Mouse (Mus musculus) T-helper 17 cell (primary cell): ENCODE results near the gene Dapk1.

Experiments used
- in situ Hi-C, 2 experiments: fragments of 300-600 bp; cut with MboI, MseI; formaldehyde crosslinking; loops; 1 replicate in 1 of 2; 2 replicates in 1 of 2; pipeline ENCODE4 v1.15.1; 2025; ENCODE audit warnings: high pct_unique_total_duplicates in 2 of 2

Gene Dapk1

DNA sequence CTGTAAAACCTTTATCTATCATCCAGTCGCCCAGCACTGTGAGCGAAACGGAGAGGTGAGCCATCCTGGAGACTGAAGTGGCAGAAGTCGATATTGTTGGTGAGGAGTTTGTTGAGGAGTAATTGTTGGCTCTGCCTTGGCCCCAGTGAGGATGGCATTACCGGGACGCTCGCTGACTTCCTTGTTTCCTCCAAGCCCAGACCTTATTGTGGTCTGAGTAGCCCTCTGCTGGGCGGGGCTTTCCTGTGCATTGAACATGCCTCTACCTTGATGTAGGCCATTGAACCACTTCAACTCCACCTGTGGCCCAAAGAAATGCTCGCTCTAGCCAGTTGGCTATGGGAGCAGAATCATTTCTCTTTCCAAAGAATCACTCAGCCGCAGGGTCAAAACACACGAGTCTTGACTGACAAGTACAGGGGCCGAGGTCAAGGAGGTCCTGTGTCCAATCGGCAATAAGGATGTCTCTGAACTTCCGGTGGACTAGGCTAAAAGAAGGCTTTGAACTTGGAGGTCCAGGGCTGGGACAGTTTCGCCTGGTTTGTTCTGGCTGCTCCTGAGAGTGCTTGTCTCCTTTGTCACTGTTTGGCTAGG lies 13.4 kb downstream of the Dapk1 start:
- in situ Hi-C loops = no loop called here

GRCm38 (mm10) chr13:60616036-60616435 lies 14.3 kb downstream of the Dapk1 start:
- in situ Hi-C loops = no loop called here

GRCm38 (mm10) chr13:60618287-60618686 lies 16.5 kb downstream of the Dapk1 start:
- in situ Hi-C loops = no loop called here

GRCm38 (mm10) chr13:60619723-60620122 lies 18.0 kb downstream of the Dapk1 start:
- in situ Hi-C loops = no loop called here

- in situ Hi-C loops = no loop called here
Measured at GRCm38 (mm10) chr13:60621411-60621965, 19.7 kb downstream of the Dapk1 start.

GRCm38 (mm10) chr13:60625581-60625980 lies 23.8 kb downstream of the Dapk1 start:
- in situ Hi-C loops = loop anchor here in 1 of 2 experiments (25.0 kb wide), 1 partner anchor 312 kb away; the partner anchor contains the start of genes Ctla2a, Gm49391, Gm49393 and Tpbpa

DNA sequence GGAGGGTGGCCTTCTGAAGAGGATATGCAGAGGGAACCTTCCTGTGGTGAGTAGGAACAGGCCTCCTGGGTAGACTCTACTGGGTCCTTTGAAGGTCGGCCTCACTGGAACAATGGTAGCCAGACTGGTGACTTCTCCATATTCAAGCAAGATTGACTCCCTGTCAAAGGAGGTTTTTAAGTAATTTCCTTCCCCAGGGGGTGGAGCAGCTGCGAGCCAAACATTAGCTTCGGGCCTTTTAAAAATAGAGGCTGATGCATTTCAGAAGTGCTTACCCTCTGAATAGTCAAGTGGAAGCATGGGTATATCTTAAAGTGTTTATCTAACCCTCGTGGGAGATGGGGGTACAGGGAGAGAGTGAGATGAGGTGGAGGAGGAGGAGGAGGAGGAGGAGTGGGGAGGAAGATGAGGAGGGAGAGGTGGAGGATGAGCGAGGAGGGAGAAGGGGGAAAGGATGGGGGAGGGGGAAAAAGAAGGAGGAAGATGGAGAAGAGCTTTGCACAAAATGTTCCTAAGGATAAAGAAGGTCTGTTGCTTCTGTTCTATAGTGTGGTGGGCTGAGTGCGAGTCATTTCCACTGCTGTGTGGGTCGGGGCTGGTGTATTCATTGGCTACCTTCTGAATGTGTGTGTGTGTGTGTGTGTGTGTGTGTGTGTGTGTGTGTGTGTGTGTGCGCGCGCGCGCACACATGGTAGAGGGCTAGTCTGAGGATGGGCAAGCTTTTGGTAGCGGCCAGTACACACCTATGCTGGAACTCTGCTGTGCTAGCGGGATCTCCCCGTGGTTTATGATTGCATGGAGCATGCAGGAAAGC lies 26.3 kb downstream of the Dapk1 start:
- in situ Hi-C loops = loop anchor here in 1 of 2 experiments (25.0 kb wide), 1 partner anchor 309 kb away; the partner anchor contains the start of genes Ctla2a, Gm49391, Gm49393 and Tpbpa

DNA sequence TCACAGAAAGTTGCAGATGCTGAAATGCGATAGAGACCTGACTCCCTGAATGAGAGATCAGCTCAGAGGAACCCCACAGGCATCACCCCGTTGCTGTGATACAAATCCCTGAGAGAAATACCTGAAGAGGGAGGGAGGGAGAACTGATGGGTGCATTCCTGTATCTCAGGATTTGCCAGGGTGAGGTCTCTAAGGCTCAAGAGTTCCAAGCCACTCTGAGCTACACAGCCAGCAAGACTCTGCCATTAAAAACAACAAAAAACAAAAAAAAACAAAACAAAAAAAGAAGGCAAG lies 26.9 kb downstream of the Dapk1 start:
- in situ Hi-C loops = loop anchor here in 1 of 2 experiments (25.0 kb wide), 1 partner anchor 309 kb away; the partner anchor contains the start of genes Ctla2a, Gm49391, Gm49393 and Tpbpa

DNA sequence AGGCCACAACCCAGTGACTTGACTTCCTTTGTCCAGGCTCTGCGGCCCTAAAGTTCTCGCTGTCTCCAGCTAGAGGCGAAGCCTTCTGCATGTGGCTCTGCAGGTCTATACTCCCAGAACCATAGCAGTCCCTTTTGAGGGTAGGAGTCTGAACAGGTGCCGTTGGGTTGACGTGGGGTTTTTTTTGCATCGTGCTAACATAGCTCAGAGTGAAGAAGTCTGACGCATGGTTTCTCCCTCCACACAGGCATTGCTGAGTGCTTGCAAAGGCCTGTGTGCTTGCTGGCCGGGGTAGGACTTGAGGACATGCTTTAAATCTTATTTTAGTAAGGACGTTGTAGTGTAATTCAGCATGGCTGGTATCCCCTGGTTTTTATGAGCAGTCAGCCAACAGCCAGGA lies 27.7 kb downstream of the Dapk1 start:
- in situ Hi-C loops = loop anchor here in 1 of 2 experiments (25.0 kb wide), 1 partner anchor 308 kb away; the partner anchor contains the start of genes Ctla2a, Gm49391, Gm49393 and Tpbpa

GRCm38 (mm10) chr13:60633945-60634344 lies 32.2 kb downstream of the Dapk1 start:
- in situ Hi-C loops = loop anchor here in 1 of 2 experiments (25.0 kb wide), 1 partner anchor 303 kb away; the partner anchor contains the start of genes Ctla2a, Gm49391, Gm49393 and Tpbpa

GRCm38 (mm10) chr13:60635636-60636035 lies 33.9 kb downstream of the Dapk1 start:
- in situ Hi-C loops = loop anchor here in 1 of 2 experiments (25.0 kb wide), 1 partner anchor 302 kb away; the partner anchor contains the start of genes Ctla2a, Gm49391, Gm49393 and Tpbpa

DNA sequence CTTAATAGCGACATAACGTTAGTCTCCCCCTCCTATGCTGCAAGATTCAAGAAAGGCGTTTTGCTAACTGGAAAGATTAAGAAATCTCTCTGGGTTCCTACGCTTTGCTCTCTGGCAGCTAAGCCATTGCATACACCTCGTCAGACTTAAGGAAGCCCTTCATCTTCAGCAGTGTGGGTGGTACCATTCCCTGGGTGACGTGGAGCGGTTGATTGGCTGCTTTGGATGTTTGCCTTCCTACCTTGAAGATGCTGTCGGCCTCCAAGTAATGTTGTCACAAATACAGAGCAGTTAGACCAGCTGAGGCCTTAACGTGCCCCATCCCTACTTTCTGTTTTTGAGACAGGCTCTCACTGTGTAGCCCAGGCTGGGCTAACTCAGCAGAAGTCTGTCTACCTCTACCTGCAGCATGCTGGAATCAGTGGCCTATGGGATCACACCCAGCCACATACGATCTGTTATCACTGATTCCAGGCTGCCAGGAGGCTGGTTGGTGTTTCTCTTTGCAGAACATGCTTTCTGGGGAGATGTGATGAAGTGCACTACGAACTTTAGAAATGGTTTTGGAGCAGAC lies 37.8 kb downstream of the Dapk1 start:
- in situ Hi-C loops = loop anchor here in 1 of 2 experiments (25.0 kb wide), 1 partner anchor 298 kb away; the partner anchor contains the start of genes Ctla2a, Gm49391, Gm49393 and Tpbpa

- in situ Hi-C loops = loop anchor here in 1 of 2 experiments (25.0 kb wide), 1 partner anchor 297 kb away; the partner anchor contains the start of genes Ctla2a, Gm49391, Gm49393 and Tpbpa
Measured at GRCm38 (mm10) chr13:60640420-60640819, 38.7 kb downstream of the Dapk1 start.

GRCm38 (mm10) chr13:60644457-60644889 lies 42.7 kb downstream of the Dapk1 start:
- in situ Hi-C loops = loop anchor here in 1 of 2 experiments (25.0 kb wide), 1 partner anchor 293 kb away; the partner anchor contains the start of genes Ctla2a, Gm49391, Gm49393 and Tpbpa

DNA sequence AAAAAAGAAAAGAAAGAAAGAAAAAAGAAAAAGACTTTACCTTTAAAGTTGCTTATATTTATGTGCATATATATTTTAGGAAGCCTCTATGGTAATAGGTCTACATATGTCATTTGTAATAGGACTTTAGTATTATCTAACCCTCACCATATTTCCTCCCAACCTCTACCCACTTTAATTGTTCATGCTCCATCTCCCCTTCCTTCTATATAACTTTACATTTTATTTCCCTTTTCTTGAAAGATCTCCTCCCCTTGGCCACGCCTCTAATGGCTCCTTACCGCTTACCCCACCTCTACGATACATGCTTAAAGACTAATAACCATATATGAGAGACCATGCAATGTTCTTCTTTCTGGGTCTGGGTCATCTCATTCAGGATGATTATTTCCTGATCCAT lies 45.0 kb downstream of the Dapk1 start:
- in situ Hi-C loops = loop anchor here in 1 of 2 experiments (25.0 kb wide), 1 partner anchor 291 kb away; the partner anchor contains the start of genes Ctla2a, Gm49391, Gm49393 and Tpbpa

GRCm38 (mm10) chr13:60648350-60648749 lies 46.6 kb downstream of the Dapk1 start:
- in situ Hi-C loops = loop anchor here in 1 of 2 experiments (25.0 kb wide), 1 partner anchor 289 kb away; the partner anchor contains the start of genes Ctla2a, Gm49391, Gm49393 and Tpbpa

GRCm38 (mm10) chr13:60650000-60650399 lies 48.3 kb downstream of the Dapk1 start:
- in situ Hi-C loops = loop anchor here in 1 of 2 experiments (25.0 kb wide), 1 partner anchor 287 kb away; the partner anchor contains the start of genes Ctla2a, Gm49391, Gm49393 and Tpbpa

- in situ Hi-C loops = no loop called here
Measured at GRCm38 (mm10) chr13:60654017-60654565, 52.3 kb downstream of the Dapk1 start.

GRCm38 (mm10) chr13:60655246-60655645 lies 53.5 kb downstream of the Dapk1 start:
- in situ Hi-C loops = no loop called here

- in situ Hi-C loops = no loop called here
Measured at GRCm38 (mm10) chr13:60659600-60659999, 57.9 kb downstream of the Dapk1 start.

- in situ Hi-C loops = no loop called here
Measured at GRCm38 (mm10) chr13:60660056-60660455, 58.3 kb downstream of the Dapk1 start.
